Mouse (Mus musculus) intestine, postnatal 0 days (tissue): ENCODE results near the gene Aaas. TPM values are rescaled to one million over a fixed set of nuclear protein-coding genes. Genes with fewer than 3 reads are reported as not detected.

Experiments
- ATAC-seq: fragments of 200-750 bp; cut with Nextera tagmentation; 2 replicates; pipeline ENCODE4 v1.8.0; 2017; ENCODE audit warnings: mild to moderate bottlenecking, moderate TSS enrichment, moderate library complexity
- H3K27ac ChIP-seq: fragments of 300-500 bp; sonication (generic); 2 replicates; pipeline ENCODE4 v1.5.1; 2014; ENCODE audit warnings: mild to moderate bottlenecking, low read depth, low read length, moderate library complexity
- H3K27me3 ChIP-seq: fragments of 300-500 bp; sonication (generic); replicated peaks from 2 replicates; pipeline ENCODE4 v1.6.1; 2014; ENCODE audit warnings: low read length, mixed read lengths; ENCODE audit not compliant: control insufficient read depth, insufficient read depth
- H3K36me3 ChIP-seq: fragments of 300-500 bp; sonication (generic); 2 replicates; pipeline ENCODE4 v1.6.1; 2014; ENCODE audit warnings: mild to moderate bottlenecking, moderate library complexity; ENCODE audit not compliant: control insufficient read depth, insufficient read depth
- H3K4me1 ChIP-seq: fragments of 300-500 bp; sonication (generic); replicated peaks from 2 replicates; pipeline ENCODE4 v1.6.1; 2014; ENCODE audit warnings: antibody characterized with exemption, low read length, mixed read lengths; ENCODE audit not compliant: control insufficient read depth, insufficient read depth
- H3K4me2 ChIP-seq: fragments of 300-500 bp; sonication (generic); replicated peaks from 2 replicates; pipeline ENCODE4 v1.6.1; 2014; ENCODE audit warnings: low read depth, mild to moderate bottlenecking, moderate library complexity
- H3K4me3 ChIP-seq: fragments of 300-500 bp; sonication (generic); 2 replicates; pipeline ENCODE4 v1.5.1; 2014; ENCODE audit warnings: low read depth, low read length
- H3K9ac ChIP-seq: fragments of 300-500 bp; sonication (generic); 2 replicates; pipeline ENCODE4 v1.6.1; 2014; ENCODE audit warnings: mild to moderate bottlenecking, low read depth, low read length
- H3K9me3 ChIP-seq: fragments of 300-500 bp; sonication (generic); 2 replicates; pipeline ENCODE4 v1.6.1; 2016; ENCODE audit warnings: mixed run types; ENCODE audit not compliant: control insufficient read depth
- CTCF ChIP-seq: sonication (generic); IDR thresholded peaks from 2 replicates; pipeline ENCODE4 v1.5.1; 2016; ENCODE audit warnings: low read depth, mild to moderate bottlenecking, control low read depth, antibody characterized with exemption, moderate library complexity
- WGBS: fragments of 180-500 bp; shearing (Covaris S2); extraction: QIAGEN DNeasy Blood & Tissue Kit; methylation state at CpG from one replicate; pipeline ENCODE4 v1.1.7; 2014; 5-methylcytosine and 5-hydroxymethylcytosine counted together
- polyA plus RNA-seq: library from polyadenylated mRNA; unstranded; fragments of >200 nt; fragmentation: Nextera tagmentation; extraction: Ambion mirVana; gene quantifications from 2 replicates; pipeline ENCODE4 v1.2.1, GENCODE M21; 2015

Aaas gene
- polyA plus RNA-seq, 1 experiment from 2014 or later, result 16.8 TPM

GRCm38 (mm10) chr15:102324654-102325473, 25.7 kb downstream of the Aaas start:
- Histone ChIP-seq H3K4me1 (no peaks in the 10 kb centered on the region), H3K9ac (no peak overlapping the region), H3K36me3 (peaks cover 15% of the 10 kb centered on the region), H3K9me3 (no peaks in the 10 kb centered on the region), H3K4me3 (no peak overlapping the region), H3K4me2 (peak overlapping the region; percentile 74), H3K27me3 (no peaks in the 10 kb centered on the region), H3K27ac (no peak overlapping the region)
- TF ChIP-seq CTCF, result peak; percentile 29; the same call in 1 of the 2 replicates
- 64% methylated on average over 12 of the region's 12 CpGs for WGBS
- no peak for ATAC-seq

GRCm38 (mm10) chr15:102316263-102316662, 34.3 kb downstream of the Aaas start:
- Histone ChIP-seq H3K27ac (no peak overlapping the region), H3K9me3 (no peaks in the 10 kb centered on the region), H3K4me1 (no peaks in the 10 kb centered on the region), H3K9ac (no peak overlapping the region), H3K36me3 (peaks cover 59% of the 10 kb centered on the region), H3K27me3 (no peaks in the 10 kb centered on the region), H3K4me3 (no peak overlapping the region), H3K4me2 (no peak overlapping the region)
- TF ChIP-seq CTCF, result peak; percentile 89
- ATAC-seq, result no peak
- 81% methylated on average over 6 of the region's 6 CpGs for WGBS

GRCm38 (mm10) chr15:102315292-102315691, 35.3 kb downstream of the Aaas start:
- no peak for ATAC-seq
- Histone ChIP-seq H3K4me3 (no peak overlapping the region), H3K27ac (no peak overlapping the region), H3K9me3 (no peaks in the 10 kb centered on the region), H3K9ac (no peak overlapping the region), H3K27me3 (no peaks in the 10 kb centered on the region), H3K36me3 (peaks cover 59% of the 10 kb centered on the region), H3K4me1 (no peaks in the 10 kb centered on the region), H3K4me2 (no peak overlapping the region)
- 87% methylated on average over 8 of the region's 8 CpGs for WGBS
- no peak for TF ChIP-seq CTCF

- H3K36me3 ChIP-seq, result peaks cover 71% of the 10 kb centered on the region
Measured at GRCm38 (mm10) chr15:102311489-102311888, 39.1 kb downstream of the Aaas start.

GRCm38 (mm10) chr15:102310074-102310845, 40.3 kb downstream of the Aaas start:
- Histone ChIP-seq H3K9ac (no peak overlapping the region), H3K4me3 (no peak overlapping the region), H3K4me1 (no peaks in the 10 kb centered on the region), H3K9me3 (no peaks in the 10 kb centered on the region), H3K27me3 (no peaks in the 10 kb centered on the region), H3K4me2 (no peak overlapping the region), H3K27ac (no peak overlapping the region), H3K36me3 (peaks cover 73% of the 10 kb centered on the region)
- 68% methylated on average over 10 of the region's 10 CpGs for whole genome bisulfite sequencing
- no peak for ATAC-seq
- no peak for TF ChIP-seq CTCF

More at GRCm38 (mm10) chr15:102311489-102311888, 39.1 kb downstream of the Aaas start:
- Histone ChIP-seq H3K9ac (no peak overlapping the region), H3K9me3 (no peaks in the 10 kb centered on the region), H3K4me3 (no peak overlapping the region), H3K4me1 (no peaks in the 10 kb centered on the region), H3K27me3 (no peaks in the 10 kb centered on the region), H3K27ac (no peak overlapping the region), H3K4me2 (no peak overlapping the region)
- ATAC-seq, result no peak
- TF ChIP-seq CTCF, result no peak

GRCm38 (mm10) chr15:102308717-102309116, 41.9 kb downstream of the Aaas start:
- H3K4me3 ChIP-seq, result no peak overlapping the region
- no peak overlapping the region for H3K4me2 ChIP-seq
- H3K27me3 ChIP-seq, result no peaks in the 10 kb centered on the region
- no peak overlapping the region for H3K9ac ChIP-seq
- ATAC-seq, result no peak
- no peak for TF ChIP-seq CTCF
- H3K36me3 ChIP-seq, result peaks cover 72% of the 10 kb centered on the region
- H3K27ac ChIP-seq, result no peak overlapping the region
- WGBS, result 90% methylated on average over 9 of the region's 9 CpGs
- no peaks in the 10 kb centered on the region for H3K4me1 ChIP-seq
- H3K9me3 ChIP-seq, result no peaks in the 10 kb centered on the region
